Mouse (Mus musculus): ENCODE measurements at regions not wholly inside any gene's neighbourhood (a gene's known extent, or its start where the extent isn't known, plus 50 kb on each side); places are given as distances from the start of the nearest gene placed in this dataset.

GRCm38 (mm10) chr10:117994768-117995167 is 146.8 kb upstream of the Mdm1 start:
- no peak for DNase-seq (ENCODE audit: low read depth, low spot score)

GRCm38 (mm10) chr10:117997796-117998195 is 143.8 kb upstream of the Mdm1 start:
- DNase-seq (ENCODE audit: low read depth, low spot score): no peak

GRCm38 (mm10) chr10:118000591-118000990 is 141.0 kb upstream of the Mdm1 start:
- no peak for DNase-seq (ENCODE audit: low read depth, low spot score)

GRCm38 (mm10) chr10:118001501-118001900 is 140.1 kb upstream of the Mdm1 start:
- DNase-seq (ENCODE audit: low read depth, low spot score): no peak

- peak; percentile 76 for DNase-seq (ENCODE audit: low read depth, low spot score)
Observed at GRCm38 (mm10) chr10:118001971-118002370, 139.6 kb upstream of the Mdm1 start.

- DNase-seq (ENCODE audit: low read depth, low spot score): no peak
Observed at GRCm38 (mm10) chr10:118002559-118002958, 139.1 kb upstream of the Mdm1 start.

GRCm38 (mm10) chr10:118003179-118003578 is 138.4 kb upstream of the Mdm1 start:
- no peak for DNase-seq (ENCODE audit: low read depth, low spot score)

- DNase-seq (ENCODE audit: low read depth, low spot score): no peak
Observed at GRCm38 (mm10) chr10:118003739-118004361, 137.8 kb upstream of the Mdm1 start.

- DNase-seq (ENCODE audit: low read depth, low spot score): no peak
Observed at GRCm38 (mm10) chr10:118004362-118004958, 137.2 kb upstream of the Mdm1 start.

GRCm38 (mm10) chr10:118006827-118007550 is 134.6 kb upstream of the Mdm1 start:
- peak; percentile 83 for DNase-seq (ENCODE audit: low read depth, low spot score)

- DNase-seq (ENCODE audit: low read depth, low spot score): peak; percentile 33
Observed at GRCm38 (mm10) chr10:118007846-118008245, 133.8 kb upstream of the Mdm1 start.

- DNase-seq (ENCODE audit: low read depth, low spot score): no peak
Observed at GRCm38 (mm10) chr10:118011687-118012567, 129.7 kb upstream of the Mdm1 start.

GRCm38 (mm10) chr10:118028831-118029230 is 112.8 kb upstream of the Mdm1 start:
- DNase-seq (ENCODE audit: low read depth, low spot score): no peak

- DNase-seq (ENCODE audit: low read depth, low spot score): no peak
Observed at GRCm38 (mm10) chr10:118034401-118034800, 107.2 kb upstream of the Mdm1 start.

GRCm38 (mm10) chr10:118035035-118035434 is 106.6 kb upstream of the Mdm1 start:
- no peak for DNase-seq (ENCODE audit: low read depth, low spot score)

GRCm38 (mm10) chr10:118038465-118038864 is 103.1 kb upstream of the Mdm1 start:
- DNase-seq (ENCODE audit: low read depth, low spot score): peak; percentile 23

- peak; percentile 25 for DNase-seq (ENCODE audit: low read depth, low spot score)
Observed at GRCm38 (mm10) chr10:118039056-118039455, 102.6 kb upstream of the Mdm1 start.

GRCm38 (mm10) chr10:118041068-118041467 is 100.5 kb upstream of the Mdm1 start:
- DNase-seq (ENCODE audit: low read depth, low spot score): no peak

GRCm38 (mm10) chr10:118043761-118044160 is 97.8 kb upstream of the Mdm1 start:
- no peak for DNase-seq (ENCODE audit: low read depth, low spot score)

GRCm38 (mm10) chr10:118044840-118045239 is 96.8 kb upstream of the Mdm1 start:
- no peak for DNase-seq (ENCODE audit: low read depth, low spot score)

- DNase-seq (ENCODE audit: low read depth, low spot score): no peak
Observed at GRCm38 (mm10) chr10:118045427-118045826, 96.2 kb upstream of the Mdm1 start.

GRCm38 (mm10) chr10:118046328-118046727 is 95.3 kb upstream of the Mdm1 start:
- DNase-seq (ENCODE audit: low read depth, low spot score): no peak
